Mouse (Mus musculus) hindbrain, embryonic 13.5 days (tissue): ENCODE measurements around the gene Gpalpp1. TPM values are rescaled to one million over a fixed set of nuclear protein-coding genes. Genes with fewer than 3 reads are reported as not detected.
A peak's percentile ranks its signal among the peaks of the same experiment; 100 is the strongest.

Experiments used
- ATAC-seq: fragments of 200-750 bp; cut with Nextera tagmentation; 2 replicates; pipeline ENCODE4 v1.8.0; 2017; ENCODE audit warnings: moderate TSS enrichment; ENCODE audit not compliant: low FRiP score
- H3K27ac ChIP-seq: fragments of 300-500 bp; sonication (generic); 2 replicates; pipeline ENCODE4 v1.5.1; 2015; ENCODE audit warnings: inconsistent platforms, mild to moderate bottlenecking, moderate library complexity
- H3K27me3 ChIP-seq: fragments of 300-500 bp; sonication (generic); 2 replicates; pipeline ENCODE4 v1.6.1; 2015; ENCODE audit warnings: mild to moderate bottlenecking, inconsistent platforms
- H3K36me3 ChIP-seq: fragments of 300-500 bp; sonication (generic); 2 replicates; pipeline ENCODE4 v1.6.1; 2015; ENCODE audit warnings: mild to moderate bottlenecking, inconsistent platforms
- H3K4me1 ChIP-seq: fragments of 300-500 bp; sonication (generic); replicated peaks from 2 replicates; pipeline ENCODE4 v1.6.1; 2015; ENCODE audit warnings: inconsistent platforms
- H3K4me2 ChIP-seq: fragments of 300-500 bp; sonication (generic); 2 replicates; pipeline ENCODE4 v1.6.1; 2015; ENCODE audit warnings: inconsistent platforms, mild to moderate bottlenecking, moderate library complexity
- H3K4me3 ChIP-seq: fragments of 300-500 bp; sonication (generic); 2 replicates; pipeline ENCODE4 v1.5.1; 2015; ENCODE audit warnings: mild to moderate bottlenecking, inconsistent platforms
- H3K9ac ChIP-seq: fragments of 300-500 bp; sonication (generic); 2 replicates; pipeline ENCODE4 v1.6.1; 2015; ENCODE audit warnings: mild to moderate bottlenecking, inconsistent platforms
- H3K9me3 ChIP-seq: fragments of 300-500 bp; sonication (generic); 2 replicates; pipeline ENCODE4 v1.6.1; 2016; ENCODE audit warnings: inconsistent platforms
- WGBS: fragments of 180-500 bp; shearing (Covaris S2); methylation state at CpG from one replicate; pipeline ENCODE4 v1.1.7; 2015; 5-methylcytosine and 5-hydroxymethylcytosine counted together
- polyA plus RNA-seq: library from polyadenylated mRNA; unstranded; fragments of >200 nt; fragmentation: Nextera tagmentation; extraction: Ambion mirVana; gene quantifications from 2 replicates; pipeline ENCODE4 v1.2.1, GENCODE M21; 2015

Gene Gpalpp1
- polyA plus RNA-seq = 12.7 and 13.2 TPM in 2 replicates

GRCm38 (mm10) chr14:76110396-76111221 lies at the start of gene Gpalpp1, which contains the start of gene Nufip1:
TSS of gene Gpalpp1 (minus strand) at chr14:76110760.
TSS of gene Nufip1 (plus strand) at chr14:76110891.
- H3K27ac ChIP-seq = peak within 1 kb of the TSS; percentile 80
- peak within 1 kb of the TSS; percentile 87 for H3K9ac ChIP-seq
- peak within 1 kb of the TSS; percentile 88 for H3K4me3 ChIP-seq
- peak within 1 kb of the TSS; percentile 92 for H3K4me2 ChIP-seq
- H3K36me3 ChIP-seq = peaks cover 33% of the 10 kb centered on the region
- no peaks in the 10 kb centered on the region for H3K27me3 ChIP-seq
- under 1% methylated on average over 69 of the region's 69 CpGs for WGBS
- H3K9me3 ChIP-seq = no peaks in the 10 kb centered on the region
- H3K4me1 ChIP-seq = peaks cover 30% of the 10 kb centered on the region
- ATAC-seq = peak; percentile 99

GRCm38 (mm10) chr14:76158192-76158785 lies 47.7 kb upstream of the Gpalpp1 start:
- Histone ChIP-seq H3K27me3 (no peaks in the 10 kb centered on the region), H3K27ac (no peak overlapping the region), H3K4me1 (peaks cover 3% of the 10 kb centered on the region), H3K9me3 (no peaks in the 10 kb centered on the region), H3K4me2 (no peak overlapping the region), H3K9ac (no peak overlapping the region), H3K4me3 (no peak overlapping the region), H3K36me3 (no peaks in the 10 kb centered on the region)
- 63% methylated on average over 5 of the region's 5 CpGs for WGBS
- ATAC-seq = no peak

GRCm38 (mm10) chr14:76153828-76154227 lies 43.3 kb upstream of the Gpalpp1 start:
- ATAC-seq = no peak
- Histone ChIP-seq H3K4me1 (peaks cover 15% of the 10 kb centered on the region), H3K27me3 (no peaks in the 10 kb centered on the region), H3K4me2 (no peak overlapping the region), H3K4me3 (no peak overlapping the region), H3K27ac (no peak overlapping the region), H3K9me3 (no peaks in the 10 kb centered on the region), H3K36me3 (no peaks in the 10 kb centered on the region), H3K9ac (no peak overlapping the region)
- WGBS = 29% methylated on average over 4 of the region's 6 CpGs

- H3K36me3 ChIP-seq = no peaks in the 10 kb centered on the region
- H3K4me1 ChIP-seq = peaks cover 15% of the 10 kb centered on the region
- peak overlapping the region; percentile 97 for H3K27ac ChIP-seq
- peak overlapping the region; percentile 66 for H3K4me2 ChIP-seq
- peak overlapping the region; percentile 65 for H3K4me3 ChIP-seq
- H3K27me3 ChIP-seq = no peaks in the 10 kb centered on the region
- WGBS = 3% methylated on average over 23 of the region's 24 CpGs
- peak overlapping the region; percentile 56 for H3K9ac ChIP-seq
- peak; percentile 33 for ATAC-seq
- H3K9me3 ChIP-seq = no peaks in the 10 kb centered on the region
These were observed 42.6 kb upstream of the Gpalpp1 start for GRCm38 (mm10) chr14:76153003-76153675.

- Histone ChIP-seq H3K4me1 (peaks cover 15% of the 10 kb centered on the region), H3K27me3 (no peaks in the 10 kb centered on the region), H3K36me3 (no peaks in the 10 kb centered on the region), H3K27ac (peak overlapping the region; percentile 97), H3K9me3 (no peaks in the 10 kb centered on the region), H3K9ac (peak overlapping the region; percentile 82), H3K4me2 (peak overlapping the region; percentile 66), H3K4me3 (peak overlapping the region; percentile 65)
- peak; percentile 95 for ATAC-seq
- WGBS = under 1% methylated on average over 41 of the region's 41 CpGs
These were observed 41.8 kb upstream of the Gpalpp1 start for GRCm38 (mm10) chr14:76152162-76153002.

GRCm38 (mm10) chr14:76151820-76152161 lies 41.2 kb upstream of the Gpalpp1 start:
- Histone ChIP-seq H3K36me3 (no peaks in the 10 kb centered on the region), H3K27ac (peak overlapping the region; percentile 97), H3K27me3 (no peaks in the 10 kb centered on the region), H3K9me3 (no peaks in the 10 kb centered on the region), H3K4me2 (peak overlapping the region; percentile 66), H3K4me3 (peak overlapping the region; percentile 65), H3K4me1 (peaks cover 15% of the 10 kb centered on the region), H3K9ac (peak overlapping the region; percentile 82; the same call in 1 of the 2 replicates)
- WGBS = 2% methylated on average over 10 of the region's 10 CpGs
- ATAC-seq = no peak

GRCm38 (mm10) chr14:76151011-76151410 lies 40.5 kb upstream of the Gpalpp1 start:
- no peaks in the 10 kb centered on the region for H3K27me3 ChIP-seq
- H3K9me3 ChIP-seq = no peaks in the 10 kb centered on the region
- H3K4me3 ChIP-seq = no peak overlapping the region
- H3K27ac ChIP-seq = no peak overlapping the region
- no peak overlapping the region for H3K4me2 ChIP-seq
- 70% methylated on average over 2 of the region's 2 CpGs for WGBS
- no peaks in the 10 kb centered on the region for H3K36me3 ChIP-seq
- peaks cover 15% of the 10 kb centered on the region for H3K4me1 ChIP-seq
- no peak for ATAC-seq
- H3K9ac ChIP-seq = no peak overlapping the region

GRCm38 (mm10) chr14:76150499-76150898 lies 39.9 kb upstream of the Gpalpp1 start:
- H3K4me3 ChIP-seq = no peak overlapping the region
- no peaks in the 10 kb centered on the region for H3K36me3 ChIP-seq
- H3K9me3 ChIP-seq = no peaks in the 10 kb centered on the region
- H3K27me3 ChIP-seq = no peaks in the 10 kb centered on the region
- 85% methylated on average over 11 of the region's 11 CpGs for WGBS
- no peak for ATAC-seq
- no peak overlapping the region for H3K4me2 ChIP-seq
- H3K27ac ChIP-seq = no peak overlapping the region
- no peak overlapping the region for H3K9ac ChIP-seq
- H3K4me1 ChIP-seq = peaks cover 15% of the 10 kb centered on the region

- 46% methylated on average over 13 of the region's 13 CpGs for WGBS
- no peak for ATAC-seq
These were observed 39.1 kb upstream of the Gpalpp1 start for GRCm38 (mm10) chr14:76149531-76150179.

GRCm38 (mm10) chr14:76148294-76148693 lies 37.7 kb upstream of the Gpalpp1 start:
- no peak for ATAC-seq
- WGBS = 88% methylated on average over 10 of the region's 10 CpGs
- H3K9ac ChIP-seq = no peak overlapping the region

More at GRCm38 (mm10) chr14:76149531-76150179, 39.1 kb upstream of the Gpalpp1 start:
- H3K9ac ChIP-seq = no peak overlapping the region
- no peak overlapping the region for H3K4me3 ChIP-seq
- H3K4me2 ChIP-seq = peak overlapping the region; percentile 13; the same call in 1 of the 2 replicates
- H3K27me3 ChIP-seq = no peaks in the 10 kb centered on the region
- H3K36me3 ChIP-seq = no peaks in the 10 kb centered on the region
- peaks cover 15% of the 10 kb centered on the region for H3K4me1 ChIP-seq
- no peak overlapping the region for H3K27ac ChIP-seq
- no peaks in the 10 kb centered on the region for H3K9me3 ChIP-seq

GRCm38 (mm10) chr14:76147061-76147460 lies 36.5 kb upstream of the Gpalpp1 start:
- Histone ChIP-seq H3K4me3 (no peak overlapping the region), H3K36me3 (no peaks in the 10 kb centered on the region), H3K4me1 (peaks cover 7% of the 10 kb centered on the region), H3K27me3 (no peaks in the 10 kb centered on the region), H3K4me2 (no peak overlapping the region), H3K9me3 (no peaks in the 10 kb centered on the region), H3K9ac (no peak overlapping the region), H3K27ac (no peak overlapping the region)
- ATAC-seq = no peak
- 84% methylated on average over 6 of the region's 6 CpGs for WGBS

More at GRCm38 (mm10) chr14:76148294-76148693, 37.7 kb upstream of the Gpalpp1 start:
- Histone ChIP-seq H3K36me3 (no peaks in the 10 kb centered on the region), H3K9me3 (no peaks in the 10 kb centered on the region), H3K27ac (no peak overlapping the region), H3K27me3 (no peaks in the 10 kb centered on the region), H3K4me3 (no peak overlapping the region), H3K4me1 (peaks cover 12% of the 10 kb centered on the region), H3K4me2 (no peak overlapping the region)
